Mouse (Mus musculus) CH12.LX (cell line): ENCODE data around the gene Cfap61. TPM values are rescaled to one million over a fixed set of nuclear protein-coding genes. Genes with fewer than 3 reads are reported as not detected.
A peak's percentile ranks its signal among the peaks of the same experiment; 100 is the strongest.

ENCODE experiments used
- DNase-seq: peaks from one replicate; pipeline ENCODE4 v3.0.0-alpha.2; 2013; ENCODE audit errors: extremely low read depth
- H3K27ac ChIP-seq: 2 replicates; pipeline ENCODE4 v1.5.1; 2012; ENCODE audit warnings: low read depth, mild to moderate bottlenecking, control low read depth, moderate library complexity; ENCODE audit not compliant: insufficient read depth
- H3K27me3 ChIP-seq: replicated peaks from 2 replicates; pipeline ENCODE3; 2012; ENCODE audit warnings: inconsistent platforms
- H3K36me3 ChIP-seq, 2 experiments: replicated peaks in 1 of 2; 2 replicates each; pipeline versions ENCODE3 to v1.6.1; 2012; ENCODE audit warnings: inconsistent platforms in 1 of 2, low read length in 1 of 2, mild to moderate bottlenecking in 1 of 2, mixed read lengths in 1 of 2, moderate library complexity in 1 of 2; ENCODE audit not compliant: control insufficient read depth in 1 of 2, insufficient read depth in 1 of 2
- H3K4me1 ChIP-seq, 2 experiments: 2 replicates each; pipeline ENCODE4 v1.6.1; 2012; ENCODE audit warnings: inconsistent platforms in 1 of 2, moderate library complexity in 1 of 2; ENCODE audit not compliant: insufficient read depth in 2 of 2, control insufficient read depth in 1 of 2
- H3K4me2 ChIP-seq: 2 replicates; pipeline ENCODE4 v1.6.1; 2012; ENCODE audit warnings: low read depth, mild to moderate bottlenecking, control low read depth; ENCODE audit not compliant: poor library complexity, insufficient read depth, severe bottlenecking
- H3K4me3 ChIP-seq, 3 experiments: fragments of 150-350 bp in 1 of 3; sonication (generic) in 1 of 3; replicated peaks in 1 of 3; 2 replicates each; pipeline versions ENCODE3 to v1.5.1; 2011 to 2012; ENCODE audit warnings: low read depth in 2 of 3, low read length in 2 of 3, mild to moderate bottlenecking in 2 of 3, moderate library complexity in 2 of 3, control low read depth in 1 of 3, improper control_type of control experiment in 1 of 3, inconsistent platforms in 1 of 3, mixed read lengths in 1 of 3; ENCODE audit not compliant: poor library complexity in 1 of 3
- H3K79me2 ChIP-seq: replicated peaks from 2 replicates; pipeline ENCODE4 v1.6.1; 2012; ENCODE audit warnings: mild to moderate bottlenecking, moderate library complexity; ENCODE audit not compliant: control insufficient read depth, poor library complexity, insufficient read depth, severe bottlenecking; ENCODE audit errors: extremely low read depth
- H3K9ac ChIP-seq: 2 replicates; pipeline ENCODE4 v1.6.1; 2012; ENCODE audit warnings: low read depth, mild to moderate bottlenecking, control low read depth, moderate library complexity; ENCODE audit not compliant: insufficient read depth
- H3K9me3 ChIP-seq: replicated peaks from 2 replicates; pipeline ENCODE3; 2012; ENCODE audit warnings: low read length, inconsistent platforms, mixed read lengths
- BHLHE40 ChIP-seq: IDR thresholded peaks from 2 replicates; pipeline ENCODE4 v1.6.1; 2011; ENCODE audit warnings: mild to moderate bottlenecking, low read depth, low read length, improper control_type of control experiment
- E2F4 ChIP-seq: IDR thresholded peaks from 2 replicates; pipeline ENCODE4 v1.6.1; 2011; ENCODE audit warnings: low read depth, low read length, improper control_type of control experiment; ENCODE audit not compliant: insufficient replicate concordance
- ELF1 ChIP-seq: IDR thresholded peaks from 2 replicates; pipeline ENCODE4 v1.6.1; 2014; ENCODE audit warnings: low read depth, mild to moderate bottlenecking, inconsistent platforms, low read length, improper control_type of control experiment
- EP300 ChIP-seq: IDR thresholded peaks from 2 replicates; pipeline ENCODE4 v1.6.1; 2011; ENCODE audit warnings: low read length, improper control_type of control experiment
- ETS1 ChIP-seq: conservative IDR thresholded peaks from 2 replicates; pipeline ENCODE4 v1.6.1; 2012; ENCODE audit warnings: low read depth, mild to moderate bottlenecking, inconsistent platforms, low read length, improper control_type of control experiment, moderate library complexity
- JUND ChIP-seq: conservative IDR thresholded peaks from 2 replicates; pipeline ENCODE4 v1.6.1; 2011; ENCODE audit warnings: low read depth, low read length, improper control_type of control experiment
- KAT2A ChIP-seq: IDR thresholded peaks from 2 replicates; pipeline ENCODE4 v1.6.1; 2012; ENCODE audit warnings: low read length, improper control_type of control experiment, inconsistent platforms; ENCODE audit not compliant: insufficient replicate concordance
- MEF2A ChIP-seq: IDR thresholded peaks from 2 replicates; pipeline ENCODE4 v1.6.1; 2014; ENCODE audit warnings: low read depth, mild to moderate bottlenecking, inconsistent platforms, low read length, improper control_type of control experiment, borderline replicate concordance
- RAD21 ChIP-seq: IDR thresholded peaks from 2 replicates; pipeline ENCODE4 v1.6.1; 2011; ENCODE audit warnings: low read depth, mild to moderate bottlenecking, low read length, improper control_type of control experiment, moderate library complexity
- RCOR1 ChIP-seq: conservative IDR thresholded peaks from 2 replicates; pipeline ENCODE4 v1.6.1; 2012; ENCODE audit warnings: low read depth, mild to moderate bottlenecking, inconsistent platforms, low read length, improper control_type of control experiment
- UBTF ChIP-seq: IDR thresholded peaks from 2 replicates; pipeline ENCODE4 v1.6.1; 2012; ENCODE audit warnings: low read depth, mild to moderate bottlenecking, inconsistent platforms, low read length, improper control_type of control experiment, moderate library complexity
- USF2 ChIP-seq: conservative IDR thresholded peaks from 2 replicates; pipeline ENCODE4 v1.6.1; 2011; ENCODE audit warnings: low read depth, low read length, improper control_type of control experiment
- ZKSCAN1 ChIP-seq: IDR thresholded peaks from 2 replicates; pipeline ENCODE4 v1.6.1; 2012; ENCODE audit warnings: low read depth, inconsistent platforms, low read length, improper control_type of control experiment, borderline replicate concordance
- dilution Hi-C: fragments of 300-500 bp; cut with MboI; formaldehyde crosslinking; loops from 2 replicates; pipeline ENCODE4 v1.14.3; 2020; ENCODE audit warnings: low sequenced_read_pairs; ENCODE audit not compliant: extremely low pct_unique_long_range_greater_than_20kb, extremely low pct_ligation_motif_present
- in situ Hi-C: fragments of 300-500 bp; cut with MboI; formaldehyde crosslinking; loops from 3 replicates; pipeline ENCODE4 v1.14.3; 2019; ENCODE audit warnings: low sequenced_read_pairs, low pct_ligation_motif_present, low pct_unique_long_range_greater_than_20kb, mixed read lengths
- polyA plus RNA-seq: library from polyadenylated mRNA; unstranded; fragments of >175 nt; gene quantifications from 2 replicates; pipeline ENCODE4 v1.2.1, GENCODE M21; 2012; ENCODE audit warnings: low read depth; ENCODE audit not compliant: insufficient read length
- total RNA-seq, 2 experiments: library from RNA; depleted of rRNA; stranded (reverse); fragments of 300-350 nt in 1 of 2; fragments of >200 nt in 1 of 2; gene quantifications; 2 replicates each; pipeline ENCODE4 v1.2.3; 2012 to 2014

Gene Cfap61
- total and polyA plus RNA-seq, 3 experiments: 0.34 TPM; not detected in 2

- H3K4me1 ChIP-seq: no peaks in the 10 kb centered on the region
- dilution Hi-C loops: no loop called here
- no peak for TF ChIP-seq MEF2A
- no peak for TF ChIP-seq E2F4
- TF ChIP-seq ETS1: no peak
- no peak for TF ChIP-seq EP300
- TF ChIP-seq BHLHE40: no peak
- TF ChIP-seq, all 38 proteins: peak for 0
- no peak overlapping the region for H3K4me2 ChIP-seq
- no peak overlapping the region for H3K4me3 ChIP-seq
- no peaks in the 10 kb centered on the region for H3K79me2 ChIP-seq
- H3K27me3 ChIP-seq: no peaks in the 10 kb centered on the region
- H3K36me3 ChIP-seq: no peaks in the 10 kb centered on the region
- peaks cover 1% of the 10 kb centered on the region for H3K9me3 ChIP-seq
- in situ Hi-C loops: no loop called here
- no peak overlapping the region for H3K9ac ChIP-seq
- DNase-seq: no peak
- no peak overlapping the region for H3K27ac ChIP-seq
Observed at GRCm38 (mm10) chr2:146183830-146184793, 249.5 kb downstream of the Cfap61 start.

DNA sequence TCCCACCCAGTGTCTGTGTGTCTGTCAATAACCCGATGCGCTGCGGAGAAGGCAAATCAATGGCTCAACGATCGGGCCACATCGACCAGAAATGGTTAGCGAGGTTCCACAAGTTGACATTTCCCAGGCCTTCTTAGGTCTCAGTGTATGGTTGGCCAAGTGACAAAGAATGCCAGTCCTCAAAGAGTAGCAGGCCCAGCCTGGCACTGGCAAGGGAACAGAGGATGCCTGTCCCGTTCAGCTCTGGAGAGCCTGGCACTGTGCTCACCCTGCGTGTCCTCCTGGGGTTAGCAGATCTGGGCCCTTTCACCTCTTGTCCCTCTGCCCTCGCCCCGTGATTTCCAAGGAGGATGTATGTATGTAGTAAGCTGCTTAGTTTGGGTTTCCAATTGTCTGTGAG is 261.5 kb downstream of the Cfap61 start:
- in situ Hi-C loops (no loop called here), dilution Hi-C loops (no loop called here)
- TF ChIP-seq USF2: no peak

GRCm38 (mm10) chr2:146197947-146198346 is 263.4 kb downstream of the Cfap61 start:
- no peak overlapping the region for H3K27ac ChIP-seq
- H3K27me3 ChIP-seq: no peaks in the 10 kb centered on the region
- peaks cover 0 to 8% of the 10 kb centered on the region in 2 experiments; a peak in 2 of 4 replicates for H3K4me1 ChIP-seq
- H3K9ac ChIP-seq: no peak overlapping the region
- in situ Hi-C loops (no loop called here), dilution Hi-C loops (no loop called here)
- TF ChIP-seq KAT2A: no peak
- no peak for TF ChIP-seq JUND
- TF ChIP-seq RAD21: no peak
- TF ChIP-seq UBTF: no peak
- TF ChIP-seq RCOR1: no peak
- no peak for TF ChIP-seq ELF1
- no peak for TF ChIP-seq ZKSCAN1
- H3K4me2 ChIP-seq: 0 out of 2 replicates have a peak overlapping the region, but pooled peaks have one; percentile 17
- H3K36me3 ChIP-seq: no peaks in the 10 kb centered on the region
- H3K79me2 ChIP-seq: no peaks in the 10 kb centered on the region
- H3K9me3 ChIP-seq: no peaks in the 10 kb centered on the region
- H3K4me3 ChIP-seq: no peak overlapping the region
- no peak for DNase-seq

More for the DNA sequence above, 261.5 kb downstream of the Cfap61 start:
- no peak overlapping the region for H3K9ac ChIP-seq
- H3K4me3 ChIP-seq: no peak overlapping the region
- no peaks in the 10 kb centered on the region for H3K9me3 ChIP-seq
- H3K4me1 ChIP-seq: peaks cover 0 to 8% of the 10 kb centered on the region in 2 experiments; a peak in 2 of 4 replicates
- no peak for DNase-seq
- peaks cover under 1% of the 10 kb centered on the region for H3K27me3 ChIP-seq
- H3K36me3 ChIP-seq: no peaks in the 10 kb centered on the region
- H3K27ac ChIP-seq: no peak overlapping the region
- no peak overlapping the region for H3K4me2 ChIP-seq
- H3K79me2 ChIP-seq: no peaks in the 10 kb centered on the region
